Mouse (Mus musculus): ENCODE measurements around the gene Akna.
"Not testable (repeated sequence)": the region's sequence is repeated elsewhere in the genome, so short reads cannot be mapped to it uniquely, and the experiment has no call there.

DNA sequence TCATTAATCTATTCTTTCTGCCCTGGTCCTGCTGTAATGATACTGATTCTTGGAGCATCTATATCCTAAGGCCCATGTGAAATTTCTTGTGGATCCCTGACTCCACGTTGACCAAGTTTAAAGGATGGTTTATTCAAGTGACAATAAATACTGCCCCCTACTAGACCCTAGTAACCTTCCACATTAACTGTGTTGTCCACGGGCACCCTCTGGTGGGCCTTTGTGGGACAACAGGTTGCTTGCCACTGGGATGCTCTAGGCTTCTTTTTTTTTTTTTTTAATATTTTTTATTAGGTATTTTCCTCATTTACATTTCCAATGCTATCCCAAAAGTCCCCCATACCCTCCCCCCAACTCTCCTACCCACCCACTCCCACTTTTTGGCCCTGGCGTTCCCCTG lies 83.6 kb downstream of the Akna start:
- TF ChIP-seq MAX (IDR thresholded peaks at IDR 0.05; ENCODE audit: low read depth); POLR2A (IDR thresholded peaks at IDR 0.05; ENCODE audit: insufficient read length, low read depth); REST (IDR thresholded peaks at IDR 0.05; ENCODE audit: insufficient read depth, insufficient read length); MYOD1 (IDR thresholded peaks at IDR 0.05; ENCODE audit: control insufficient read depth in 1 of 3, insufficient read length in 2 of 3, low read depth in 2 of 3): not testable (repeated sequence)
